Mouse (Mus musculus) small intestine, adult 2 months (tissue): Measurements from ENCODE around the gene Ovol2.

Experiments used
- CTCF ChIP-seq: fragments of 200-500 bp; IDR thresholded peaks from 2 replicates; pipeline ENCODE4 v1.5.1; 2012; ENCODE audit warnings: low read depth, mild to moderate bottlenecking, control low read depth, inconsistent platforms, low read length, moderate library complexity, mixed read lengths; ENCODE audit not compliant: insufficient replicate concordance, insufficient read length; ENCODE audit errors: extremely low read depth
- POLR2A ChIP-seq: fragments of 200-500 bp; IDR thresholded peaks from 2 replicates; pipeline ENCODE4 v1.6.1; 2012; ENCODE audit warnings: low read depth, mild to moderate bottlenecking, control low read depth, inconsistent platforms, low read length, moderate library complexity

DNA sequence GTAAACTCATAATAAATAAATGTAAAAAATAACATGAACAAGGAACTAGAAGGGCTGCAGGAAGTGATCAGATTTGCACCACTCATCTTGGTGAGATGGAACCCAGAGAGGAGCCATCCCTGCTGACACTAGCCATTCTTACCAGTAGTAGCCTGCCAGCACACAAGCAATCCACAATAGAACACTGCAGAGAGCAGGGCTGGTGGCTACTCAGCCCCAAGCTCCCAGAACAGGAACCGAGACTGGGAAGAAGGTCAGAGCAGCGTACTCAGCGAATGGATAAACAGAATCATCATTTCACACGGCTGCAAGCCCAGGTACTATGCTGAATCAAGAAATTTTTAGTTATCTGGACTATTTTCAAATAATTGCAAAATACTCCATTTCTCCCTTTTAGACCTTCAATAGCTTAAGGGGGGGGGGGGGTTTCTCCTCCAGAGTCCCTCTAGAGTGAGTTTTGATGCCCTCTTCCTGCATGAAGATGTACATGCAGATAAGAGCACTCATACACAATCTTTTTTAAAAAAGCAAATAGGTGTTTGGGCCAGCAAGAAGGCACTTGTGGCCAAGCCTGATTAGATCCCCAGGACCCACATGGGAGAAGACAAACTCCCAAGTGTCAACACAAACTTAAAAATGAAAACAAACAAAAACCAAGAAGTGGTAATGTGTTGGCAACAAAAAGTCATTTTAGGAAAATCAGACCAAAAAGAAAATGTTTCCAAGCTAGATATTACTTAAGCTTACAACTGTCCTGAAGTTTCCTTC lies 65.8 kb downstream of the Ovol2 start:
- TF ChIP-seq POLR2A (no peak), CTCF (no peak)
